Mouse (Mus musculus) cerebellum, postnatal 25 days (tissue): ENCODE measurements around the gene Yod1.
A peak's percentile ranks its signal among the peaks of the same experiment; 100 is the strongest.

Source experiments
- DNase-seq, 2 experiments: peaks; one replicate each; pipeline ENCODE4 v3.0.0; 2021; ENCODE audit warnings: mixed read lengths in 2 of 2

The Yod1 gene

GRCm38 (mm10) chr1:130717291-130717871 is at the start of gene Yod1:
Gene Yod1 (plus strand): TSS chr1:130717327.
- DNase-seq = peak; percentile 98

DNA sequence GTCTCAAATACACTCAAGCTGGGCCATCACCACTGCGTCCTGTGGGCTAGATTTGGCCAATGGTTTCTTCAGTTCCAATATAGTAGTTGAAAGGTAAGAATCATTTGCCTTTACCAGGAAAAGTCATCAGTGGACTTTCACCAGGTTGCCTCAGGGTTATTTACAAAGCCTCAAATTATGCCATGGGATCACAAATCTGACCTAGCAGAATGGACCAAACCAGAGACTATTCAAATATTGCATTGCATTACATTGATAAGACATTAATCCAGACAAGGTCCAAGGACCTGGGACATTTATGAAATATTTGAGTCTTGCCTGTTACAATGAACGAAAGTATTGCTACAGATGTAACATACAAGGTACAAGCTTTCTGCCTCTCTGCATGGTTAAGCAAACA is 38.6 kb upstream of the Yod1 start:
- DNase-seq = no peak

GRCm38 (mm10) chr1:130681075-130681474 is 36.1 kb upstream of the Yod1 start:
- no peak for DNase-seq

DNA sequence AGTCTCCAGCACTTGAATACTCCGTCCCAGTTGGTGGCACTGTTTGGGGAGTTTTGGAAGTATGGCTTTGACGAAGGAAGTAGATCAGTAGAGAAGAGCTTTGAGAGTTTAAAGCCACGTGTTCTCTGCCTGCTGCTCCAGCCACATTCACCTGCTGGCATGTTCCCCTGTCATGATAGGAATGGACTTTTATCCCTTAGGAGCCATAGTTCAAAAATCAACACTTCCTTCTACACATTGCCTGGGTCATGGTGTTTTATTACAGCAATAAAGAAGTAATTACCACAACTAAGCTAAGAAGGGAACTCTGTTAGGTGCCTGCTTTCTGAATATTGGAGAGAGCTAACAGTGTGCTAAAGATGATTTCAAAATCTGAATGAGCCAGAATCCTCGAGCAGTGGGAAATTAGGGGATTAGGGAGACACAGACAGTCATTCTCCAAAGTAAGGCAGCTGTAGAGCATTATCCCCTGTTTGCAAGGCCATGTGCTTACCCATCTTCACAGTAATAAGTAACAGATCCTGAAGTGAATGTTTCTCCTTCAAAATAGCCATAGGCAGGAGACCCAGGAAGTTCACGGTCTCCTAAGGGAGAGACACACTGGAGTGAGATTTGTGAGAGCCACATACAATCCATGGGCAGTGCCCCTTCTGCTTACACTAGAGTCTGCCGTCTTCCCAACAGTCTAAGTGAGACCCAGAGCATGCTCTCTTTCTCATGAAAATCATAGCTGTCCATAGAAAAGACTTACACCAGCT is 35.3 kb upstream of the Yod1 start:
- DNase-seq = no peak

DNA sequence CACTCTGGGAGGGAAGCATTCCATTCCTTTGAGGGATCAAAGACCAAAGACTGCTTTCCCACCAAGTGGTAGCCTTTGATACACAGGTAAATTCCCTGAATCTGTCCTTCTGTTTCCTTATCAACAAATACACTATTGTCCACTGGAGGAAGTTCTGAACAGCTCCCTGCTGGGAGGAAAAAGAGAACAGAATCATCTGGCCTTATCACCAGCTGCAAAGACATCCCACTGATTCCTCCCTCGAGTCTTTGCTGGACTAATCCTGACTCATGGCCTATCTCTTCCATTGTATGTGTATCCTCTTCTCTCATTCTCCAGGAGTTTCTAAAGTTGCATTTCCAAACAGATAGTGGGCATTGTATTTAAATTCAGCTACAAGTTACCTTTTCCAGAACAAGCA is 33.2 kb upstream of the Yod1 start:
- DNase-seq = no peak

DNA sequence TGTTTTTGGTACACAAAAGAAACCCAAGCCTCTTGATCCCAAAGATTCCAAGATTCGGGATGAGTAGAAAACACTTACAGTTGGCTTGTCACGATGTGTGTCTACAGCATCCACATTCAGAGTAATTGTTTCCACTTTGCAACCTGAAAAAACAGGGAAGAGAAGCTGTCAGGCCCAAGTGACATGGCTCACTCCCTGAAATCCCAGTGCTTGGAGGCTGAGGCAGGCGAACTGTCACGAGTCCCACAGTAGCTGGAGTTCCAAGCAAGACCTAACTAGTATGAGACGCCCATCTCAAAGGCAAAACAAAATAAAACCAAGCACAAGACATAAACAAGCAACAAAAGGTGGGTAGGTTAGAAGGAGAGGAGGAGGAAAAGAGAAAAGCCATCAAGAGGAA is 18.5 kb upstream of the Yod1 start:
- DNase-seq = no peak

DNA sequence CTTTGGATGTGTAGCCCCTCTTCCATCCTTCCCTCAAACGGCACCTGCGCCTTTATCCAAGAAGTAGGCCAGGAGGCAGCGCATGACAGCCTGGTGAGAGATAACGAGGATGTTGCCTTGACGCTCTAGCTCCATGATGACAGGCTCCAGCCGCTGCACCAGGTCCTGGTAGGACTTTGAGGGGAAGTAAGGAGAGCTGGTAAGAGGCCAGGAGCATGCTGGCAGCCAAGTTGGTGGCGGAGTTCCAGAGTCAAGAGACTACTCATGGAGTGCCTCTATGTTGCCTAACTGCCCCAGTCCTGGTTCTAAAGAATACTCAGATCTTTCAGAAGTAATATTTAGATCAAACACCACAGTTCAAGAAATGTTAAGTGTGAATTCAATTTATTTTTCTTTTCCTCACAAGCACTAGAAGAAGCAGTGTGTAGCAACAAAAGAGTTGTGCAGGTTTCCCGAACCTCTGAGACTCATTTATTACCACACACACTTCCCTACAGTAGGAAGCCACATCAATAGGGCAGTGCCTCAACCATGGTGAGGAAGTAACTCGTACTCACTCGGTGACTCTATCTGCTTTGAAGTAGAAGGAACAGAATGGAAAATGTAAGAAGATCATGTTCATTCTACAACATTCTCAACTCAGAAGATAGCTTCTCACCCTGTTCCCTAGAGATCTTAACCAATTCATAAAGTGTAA is 17.0 kb upstream of the Yod1 start:
- DNase-seq = peak; percentile 64 to 78

DNA sequence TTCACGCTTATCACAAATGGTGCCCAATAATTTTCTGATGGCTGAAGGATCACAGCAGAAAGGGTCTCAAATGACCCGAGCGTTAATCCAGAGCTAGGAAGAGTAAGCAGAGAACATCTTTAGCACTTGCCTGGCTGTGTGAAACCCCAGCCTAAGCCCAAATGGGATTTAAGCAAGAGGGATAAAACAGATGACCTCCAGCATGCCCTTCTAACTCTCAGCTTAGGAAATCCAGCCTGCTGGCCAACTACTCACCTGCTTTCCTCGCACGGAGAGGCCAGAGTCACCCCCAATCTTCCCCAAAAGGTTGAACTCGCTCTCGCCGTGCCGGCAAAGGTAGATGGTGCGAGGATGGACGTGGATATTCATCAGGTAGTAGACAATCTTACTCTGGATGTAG is 15.2 kb upstream of the Yod1 start:
- DNase-seq = no peak

DNA sequence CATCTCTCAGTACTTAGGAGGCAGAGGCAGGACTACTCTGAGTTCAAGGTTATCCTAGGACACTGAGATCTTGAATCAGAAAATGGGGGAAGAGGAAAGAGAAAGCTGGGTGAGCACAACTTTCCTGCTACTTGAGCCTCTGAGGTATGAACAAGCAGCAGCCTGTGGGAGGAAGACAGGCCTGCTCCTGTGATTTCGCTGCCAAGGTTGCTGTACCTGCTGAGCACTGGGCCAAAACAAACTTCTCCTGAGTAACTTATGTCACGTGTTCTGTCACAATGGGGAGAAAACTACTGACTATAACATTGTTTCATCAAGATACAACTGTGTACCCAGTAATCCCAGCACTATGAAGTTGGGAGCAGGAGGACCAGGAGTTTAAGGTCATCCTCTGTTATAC is 13.5 kb upstream of the Yod1 start:
- DNase-seq = no peak

- DNase-seq = no peak
Measured at GRCm38 (mm10) chr1:130710283-130711080, 6.6 kb upstream of the Yod1 start.

DNA sequence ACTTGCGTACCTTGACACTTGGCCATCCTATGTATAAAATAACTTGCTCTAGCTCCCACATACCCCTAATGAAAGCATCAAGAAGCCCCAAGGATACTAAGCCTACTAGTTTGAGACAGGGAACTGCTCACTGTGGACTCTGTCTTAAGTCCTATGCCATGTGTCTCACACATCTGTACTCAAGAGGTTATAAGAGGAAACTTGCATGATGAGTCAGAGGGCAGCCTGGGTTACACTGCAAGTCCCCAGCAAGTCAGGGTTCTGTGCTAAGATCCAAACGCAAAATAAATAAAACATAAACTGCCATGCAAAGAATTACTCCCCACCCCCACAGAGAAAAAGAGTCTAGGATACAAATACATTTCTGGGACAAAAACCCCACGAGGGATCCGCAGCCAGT is 3.1 kb upstream of the Yod1 start:
- no peak for DNase-seq

- peak; percentile 99 for DNase-seq
Measured at GRCm38 (mm10) chr1:130715561-130716217, 1.4 kb upstream of the Yod1 start, which contains the start of gene Gm29427. Gene Gm29427 (minus strand): TSS chr1:130715799.

- no peak for DNase-seq
Measured at GRCm38 (mm10) chr1:130716218-130716512, 962 bp upstream of the Yod1 start.

DNA sequence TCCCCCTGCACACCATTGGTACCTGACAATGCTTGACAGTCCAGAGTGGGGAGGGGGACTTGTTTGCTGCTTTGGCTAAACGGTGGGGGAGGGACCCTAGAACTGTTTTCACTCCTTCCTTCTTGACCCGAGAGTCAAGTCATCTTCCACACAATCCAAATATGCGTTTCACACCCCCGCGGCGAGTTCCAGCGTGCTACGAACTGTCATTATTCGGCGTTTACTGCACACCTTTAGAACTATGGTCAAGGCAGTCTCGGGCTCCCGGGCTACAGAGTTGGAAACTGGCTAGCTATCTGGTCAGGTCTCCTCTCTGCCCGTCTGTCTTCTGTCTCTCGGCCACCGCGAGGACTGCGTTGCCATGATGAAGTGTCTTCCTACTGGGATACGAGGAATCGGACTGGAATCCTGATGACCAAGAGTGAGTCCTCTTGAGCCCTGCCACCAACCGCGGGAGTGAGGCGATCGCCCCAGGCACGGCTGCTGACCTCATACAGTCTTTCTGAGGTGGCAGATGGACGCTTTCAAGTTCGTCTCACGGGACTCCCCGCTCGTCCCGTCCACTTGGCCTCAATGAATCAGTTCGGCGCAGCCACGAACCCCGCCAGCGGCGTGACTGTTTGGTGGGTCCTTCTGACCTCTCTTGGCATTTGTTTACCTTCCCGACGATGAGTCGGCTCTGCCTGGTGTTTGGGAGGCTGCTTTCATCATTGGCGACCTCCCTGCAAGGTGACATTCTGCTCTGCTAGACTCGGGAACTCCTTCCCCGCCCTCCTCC is 425 bp upstream of the Yod1 start:
- peak in 1 of 2 experiments; percentile 71 for DNase-seq

- DNase-seq = no peak
Measured at GRCm38 (mm10) chr1:130724206-130724605, 7.1 kb downstream of the Yod1 start.

DNA sequence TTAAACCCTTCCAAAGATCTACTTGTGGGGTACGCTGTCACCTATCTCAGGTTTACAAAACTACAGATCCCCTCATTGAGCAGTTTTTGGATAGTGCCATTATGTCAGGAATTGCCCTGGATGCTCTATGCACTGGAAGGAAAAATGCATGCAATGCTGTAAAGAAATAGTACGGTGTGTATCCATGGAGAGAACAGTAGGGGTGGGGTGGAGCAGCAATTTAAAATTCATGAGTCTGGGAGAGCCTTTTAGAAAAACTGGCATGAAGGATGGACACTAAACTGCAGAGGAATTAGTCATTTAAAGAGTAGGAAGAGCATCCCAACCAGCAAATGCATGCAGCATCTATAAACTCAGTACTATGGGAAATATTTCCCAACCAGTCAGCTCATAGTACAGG is 9.3 kb downstream of the Yod1 start:
- DNase-seq = no peak

DNA sequence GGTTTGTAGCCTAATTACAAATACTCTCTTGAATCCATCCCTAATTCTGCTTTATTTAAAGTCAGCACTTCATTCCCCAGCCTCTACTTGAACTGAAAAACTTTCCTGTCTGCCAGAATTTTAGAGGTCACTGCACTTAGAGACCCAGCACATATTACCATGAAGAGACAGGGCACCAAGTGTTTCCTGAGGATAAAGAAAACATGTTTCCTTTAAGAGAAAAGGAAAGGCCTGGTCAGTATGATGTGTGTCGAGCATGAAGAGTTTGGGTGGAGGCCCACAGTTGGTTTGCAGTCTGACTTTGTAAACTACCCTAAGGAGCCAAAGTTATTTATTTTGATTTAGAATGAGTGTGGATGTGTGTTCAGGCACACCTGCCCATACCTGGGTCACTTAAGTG is 10.9 kb downstream of the Yod1 start:
- DNase-seq = no peak

GRCm38 (mm10) chr1:130728708-130729107 is 11.6 kb downstream of the Yod1 start:
- no peak for DNase-seq

DNA sequence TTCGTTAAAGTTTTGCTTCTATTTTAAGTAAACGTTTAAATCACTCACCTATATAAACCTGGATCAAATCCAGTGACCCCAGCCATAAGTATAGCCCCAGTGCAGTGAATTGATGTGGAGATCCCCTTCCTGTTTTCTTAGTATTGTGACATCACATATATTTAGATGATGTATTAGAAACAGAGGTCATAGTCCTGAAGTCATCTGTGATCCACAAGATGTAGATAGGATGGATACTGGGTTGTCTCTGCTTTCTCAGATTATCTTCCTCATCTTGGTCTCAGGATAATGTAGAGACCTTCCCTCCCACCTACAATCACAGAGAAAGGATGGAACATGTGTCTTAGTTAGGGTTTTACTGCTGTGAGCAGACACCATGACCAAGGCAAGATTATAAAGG is 12.0 kb downstream of the Yod1 start, which contains the start of gene Pfkfb2:
Pfkfb2 (minus strand) TSS at position 101 of the 400 bp plus-strand sequence.
- DNase-seq = no peak

DNA sequence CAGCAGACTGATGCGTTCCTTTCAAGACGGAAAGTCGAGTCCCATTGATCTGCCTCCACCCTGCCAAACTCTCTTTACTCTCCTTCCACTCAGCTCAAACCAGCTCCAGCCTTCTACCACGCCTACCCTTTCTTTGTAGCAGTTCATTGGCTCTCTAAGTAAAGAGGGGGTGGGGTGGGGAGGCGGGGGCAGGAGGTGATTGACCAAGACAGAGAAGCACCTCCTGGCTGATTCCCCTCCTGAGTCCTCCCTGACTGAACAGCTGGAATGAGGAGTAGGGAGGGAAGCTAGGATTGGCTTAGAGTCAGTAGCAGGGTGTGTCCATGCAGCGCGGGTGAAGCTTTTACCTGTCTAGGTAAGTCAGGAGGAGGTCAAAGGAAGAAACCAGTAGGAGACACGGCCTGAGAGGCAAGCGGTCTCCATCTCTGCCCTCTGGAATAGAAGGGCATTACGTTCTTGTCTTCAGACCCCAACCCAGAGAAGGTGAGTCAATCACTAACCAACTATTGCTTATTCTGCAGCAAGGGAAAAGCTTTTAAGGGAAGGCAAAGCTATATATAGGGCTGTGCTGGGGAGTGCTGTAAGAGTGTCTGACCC is 14.7 kb downstream of the Yod1 start, which contains the start of gene AA986860:
AA986860 (plus strand) TSS at position 236 of the 597 bp plus-strand sequence.
- no peak for DNase-seq
